Mouse (Mus musculus) fat pad, adult 2 months (tissue): Measurements from ENCODE around the gene Apbb2.

Experiments
- DNase-seq: peaks from one replicate; pipeline ENCODE4 v3.0.0-alpha.2; 2011; ENCODE audit warnings: low read depth, low spot score; ENCODE audit errors: extremely low read depth

Gene Apbb2

DNA sequence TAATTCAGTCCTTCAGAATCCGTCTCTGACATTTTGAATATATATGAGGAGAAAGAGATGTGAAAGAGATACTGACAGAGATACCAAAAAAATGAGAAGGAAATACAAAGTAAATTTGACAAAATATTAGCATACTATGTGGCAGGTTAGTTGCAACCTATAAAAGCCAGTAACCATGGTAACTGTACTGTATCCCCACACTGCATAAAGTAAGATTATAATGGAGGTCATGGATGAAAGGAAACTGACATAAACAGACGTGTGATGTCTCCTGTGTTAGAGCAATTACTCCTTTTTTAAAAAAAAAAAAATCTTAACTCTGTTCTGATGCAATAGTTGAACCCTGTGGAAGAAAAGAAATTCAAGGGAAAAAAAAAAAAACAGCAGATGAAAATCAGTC is 97.3 kb downstream of the Apbb2 start:
- no peak for DNase-seq

DNA sequence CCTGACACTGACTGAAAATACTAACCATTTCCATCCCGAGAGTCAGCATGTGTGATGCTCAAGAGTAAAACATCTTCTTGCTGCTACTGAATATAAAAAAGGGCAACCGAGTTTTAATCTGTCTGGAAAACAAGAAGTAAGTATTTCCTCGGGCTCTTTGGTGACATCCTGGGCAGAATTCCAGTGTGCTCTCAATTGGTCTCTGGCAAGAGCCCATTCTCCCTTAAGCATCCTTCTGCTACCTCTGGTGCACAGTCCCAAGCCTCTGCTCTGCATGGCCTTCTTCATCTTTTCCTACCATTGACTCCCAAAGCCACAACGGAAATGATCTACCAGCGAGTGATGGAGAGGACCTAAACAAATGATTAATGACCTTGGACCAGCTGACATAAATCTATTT is 99.1 kb downstream of the Apbb2 start:
- no peak for DNase-seq

DNA sequence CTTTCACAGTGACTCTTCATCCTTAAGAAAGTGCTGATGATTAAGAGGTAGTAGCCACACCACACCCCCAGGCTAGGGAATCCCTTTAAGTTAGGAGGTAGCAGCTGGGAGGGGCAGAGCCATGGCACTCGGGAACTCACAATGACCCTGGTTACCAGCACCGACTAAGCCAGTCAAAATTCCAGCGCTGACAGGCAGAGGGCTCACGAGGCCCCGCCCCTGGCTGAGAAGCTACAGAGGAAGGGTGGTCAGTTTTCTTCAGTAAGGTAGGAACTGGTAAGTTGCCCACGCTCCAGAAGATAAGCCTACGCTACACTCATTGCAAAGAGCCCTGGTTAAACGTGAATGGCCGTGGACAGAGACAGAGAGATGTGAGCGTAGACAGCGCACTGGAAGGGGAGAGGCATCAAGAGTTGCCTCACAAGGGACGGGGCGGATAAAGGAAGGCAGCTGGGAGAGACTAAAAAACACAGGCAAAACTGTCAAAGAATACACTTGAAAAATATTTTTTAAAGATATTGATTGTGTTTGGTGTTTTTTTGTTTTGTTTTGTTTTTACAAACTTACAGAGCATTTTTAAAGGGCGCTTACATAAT is 100.1 kb downstream of the Apbb2 start:
- no peak for DNase-seq

DNA sequence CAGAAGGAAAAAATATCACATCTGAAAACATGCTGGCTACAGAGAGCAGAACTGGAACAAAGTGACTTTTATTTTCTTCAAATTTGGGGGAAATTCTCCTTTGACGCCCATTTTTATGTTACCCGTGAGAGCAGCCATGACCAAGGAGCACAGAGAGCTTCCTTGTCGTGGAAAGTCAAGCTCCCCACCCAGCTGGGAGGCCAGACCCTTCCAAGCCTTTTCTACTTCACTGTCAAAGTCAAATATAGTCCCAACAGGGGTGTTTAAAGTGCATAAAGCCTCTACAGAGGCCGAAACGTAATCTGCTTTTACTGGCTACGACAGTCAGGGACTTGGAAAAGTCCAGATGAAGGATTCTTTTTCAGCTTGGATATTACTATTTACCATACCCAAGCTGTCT is 101.1 kb downstream of the Apbb2 start:
- DNase-seq, result no peak

DNA sequence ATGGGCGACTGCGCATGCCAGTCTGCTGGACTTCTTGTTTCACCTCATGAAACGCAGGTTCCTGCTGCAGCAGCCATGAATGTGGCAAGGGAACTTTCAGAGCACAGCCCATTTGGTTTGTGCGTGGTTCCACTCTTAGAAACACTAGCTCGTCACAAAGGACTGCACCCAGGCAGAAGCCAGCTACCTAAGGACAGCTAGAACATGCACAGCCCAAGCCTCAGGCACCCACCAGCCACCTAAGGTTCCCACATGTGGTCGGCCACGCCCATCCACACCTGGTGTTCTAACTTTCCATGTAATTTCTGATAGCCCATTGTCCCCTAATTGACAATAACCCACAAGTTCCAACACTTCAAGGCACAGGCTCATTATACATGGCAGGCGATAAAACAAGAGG is 102.3 kb downstream of the Apbb2 start:
- no peak for DNase-seq

DNA sequence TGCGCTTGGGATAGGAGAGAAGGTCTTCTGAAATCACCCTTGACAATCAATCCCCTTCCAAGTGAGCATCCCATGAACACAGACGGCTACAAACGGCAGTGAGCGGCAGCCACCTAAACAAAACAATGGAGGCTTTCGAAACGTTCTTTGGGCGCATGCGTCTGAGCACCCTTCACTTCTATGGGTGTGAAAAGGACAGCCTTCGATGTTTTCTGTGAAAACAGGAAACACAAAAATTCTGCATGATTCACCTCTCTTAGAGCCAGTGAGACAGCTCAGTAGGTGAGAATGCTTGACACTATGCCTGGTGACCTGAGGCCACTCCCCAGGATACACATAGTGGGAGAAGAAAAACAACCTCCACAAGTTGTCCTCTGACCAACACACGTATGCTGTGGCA is 103.3 kb downstream of the Apbb2 start:
- DNase-seq, result no peak

DNA sequence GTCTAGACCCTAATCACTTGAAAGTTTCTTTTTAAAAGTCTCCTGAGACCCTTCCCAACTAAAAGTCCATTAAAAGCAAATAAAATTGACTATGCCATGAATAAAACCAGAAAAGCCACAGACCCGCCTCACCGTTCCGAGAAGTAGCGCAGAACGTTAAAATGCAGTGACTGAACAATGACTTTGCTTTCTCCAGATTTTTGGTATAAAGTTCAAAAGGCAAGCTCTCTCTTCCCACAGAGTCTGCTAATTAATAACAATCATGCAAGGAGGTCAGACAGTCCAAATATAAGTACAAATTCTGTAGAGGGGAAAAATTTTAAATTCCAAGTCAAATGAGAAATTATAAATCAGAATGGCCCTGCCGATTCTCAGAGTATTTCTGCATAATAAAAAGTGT is 103.9 kb downstream of the Apbb2 start:
- DNase-seq, result no peak

DNA sequence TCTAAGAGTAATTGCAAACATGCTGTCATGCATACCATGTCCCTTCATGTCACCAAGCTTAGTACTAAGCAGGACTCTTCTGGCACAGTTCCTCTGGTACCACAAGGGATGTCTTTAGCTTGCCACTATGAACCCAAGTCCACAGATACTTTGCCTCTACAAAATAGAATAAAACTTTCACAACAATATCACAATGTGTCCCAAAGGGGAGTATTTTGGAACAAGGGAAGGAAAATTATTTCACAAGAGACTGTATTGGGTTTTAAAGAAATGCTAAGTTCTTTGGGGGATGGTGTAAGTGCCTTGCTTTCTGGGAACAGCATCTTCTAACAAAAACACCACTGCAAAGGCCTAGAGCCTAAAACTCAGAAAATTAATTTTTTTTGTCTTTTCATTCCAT is 105.2 kb downstream of the Apbb2 start:
- no peak for DNase-seq

DNA sequence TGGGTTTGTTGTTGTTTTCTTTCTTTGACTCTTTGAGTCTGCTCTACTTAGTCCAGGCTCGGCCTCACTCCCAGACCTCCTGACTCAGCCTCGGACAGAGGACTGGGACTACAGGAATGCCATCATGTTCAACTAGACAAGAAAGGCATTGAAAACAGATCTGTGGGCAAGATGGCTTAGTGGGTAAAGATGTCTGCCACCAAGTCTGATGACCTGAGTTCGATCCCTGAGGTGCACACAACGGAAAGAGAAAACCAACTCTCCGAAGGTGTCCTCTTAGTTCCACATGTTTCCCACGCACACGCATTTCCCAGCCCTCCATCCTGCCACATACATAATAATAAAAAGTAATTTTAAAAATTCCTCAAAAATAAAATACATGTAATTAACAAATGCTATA is 106.1 kb downstream of the Apbb2 start:
- DNase-seq, result no peak

DNA sequence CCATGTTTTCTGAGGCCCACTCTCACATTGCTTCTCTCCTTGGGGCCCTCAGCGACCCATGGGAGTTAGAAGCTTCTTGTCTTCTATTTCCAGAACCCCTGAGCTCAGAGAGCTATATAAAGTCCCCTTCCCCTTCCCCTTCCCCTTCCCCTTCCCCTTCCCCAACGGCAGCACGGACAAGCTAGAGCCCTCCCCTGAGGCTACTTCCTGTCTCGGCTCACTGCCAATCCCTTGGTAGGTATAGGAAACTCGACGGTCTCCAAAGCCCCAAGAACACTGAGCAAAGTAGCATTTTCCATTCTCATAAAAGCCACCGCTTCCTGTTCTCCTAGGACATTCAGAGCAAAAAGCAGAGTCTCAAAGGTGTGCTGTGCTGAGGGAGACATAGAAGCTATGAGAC is 107.9 kb downstream of the Apbb2 start:
- no peak for DNase-seq

DNA sequence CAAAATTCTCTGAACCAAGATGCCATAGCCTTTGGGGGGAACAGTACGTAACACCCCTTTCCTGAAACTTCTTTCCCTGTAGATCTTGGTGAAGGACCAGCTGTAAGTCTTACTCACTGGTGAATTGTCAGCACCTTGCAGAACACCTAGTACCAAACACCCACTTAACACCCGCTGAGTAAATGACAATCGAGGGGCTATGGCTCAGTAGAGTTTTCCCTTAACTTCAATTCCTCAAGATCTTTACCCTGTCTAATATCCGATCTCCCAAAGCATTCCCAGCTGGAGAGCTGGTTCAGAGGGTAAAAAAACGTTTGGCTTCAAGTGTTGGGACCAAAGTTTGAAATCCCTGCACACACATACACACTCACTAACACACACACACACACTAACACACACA is 109.4 kb downstream of the Apbb2 start:
- DNase-seq, result no peak

DNA sequence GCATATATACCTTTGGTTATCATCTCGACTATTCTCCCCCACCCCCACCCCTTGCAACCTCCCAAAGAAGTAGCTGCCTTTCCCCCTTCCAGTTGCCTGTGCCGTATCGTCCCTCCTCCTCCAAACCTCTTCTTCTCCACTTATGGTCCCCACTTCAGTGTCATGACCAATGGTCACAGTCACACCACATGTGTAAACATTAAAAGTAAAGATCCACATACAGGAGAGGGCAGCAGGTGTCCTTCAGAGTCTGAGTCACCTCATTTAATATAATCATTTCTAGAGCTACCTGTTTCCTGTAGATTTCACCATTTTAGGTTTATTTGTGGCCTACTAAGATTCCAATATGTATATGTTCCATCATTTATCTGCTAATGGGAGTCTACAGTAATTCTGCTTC is 113.0 kb downstream of the Apbb2 start:
- DNase-seq, result no peak

DNA sequence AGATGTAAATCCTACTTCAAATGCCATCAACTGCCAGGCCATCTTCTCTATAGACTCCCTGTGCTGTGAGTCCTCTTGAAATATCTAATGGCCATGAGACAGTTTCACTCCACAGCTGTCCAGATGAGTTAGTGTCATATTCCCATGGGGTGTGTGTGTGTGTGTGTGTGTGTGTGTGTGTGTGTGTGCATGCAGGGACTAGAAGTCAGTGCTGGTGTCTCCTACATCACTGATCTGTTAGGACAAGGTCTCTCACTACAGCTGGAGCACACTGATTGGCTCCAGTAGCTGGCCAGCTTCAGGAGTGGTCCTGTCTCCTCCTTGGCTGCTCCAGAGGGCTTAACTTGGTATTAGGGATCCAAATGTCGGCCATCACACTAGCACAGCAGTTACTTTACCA is 113.5 kb downstream of the Apbb2 start:
- DNase-seq, result no peak

DNA sequence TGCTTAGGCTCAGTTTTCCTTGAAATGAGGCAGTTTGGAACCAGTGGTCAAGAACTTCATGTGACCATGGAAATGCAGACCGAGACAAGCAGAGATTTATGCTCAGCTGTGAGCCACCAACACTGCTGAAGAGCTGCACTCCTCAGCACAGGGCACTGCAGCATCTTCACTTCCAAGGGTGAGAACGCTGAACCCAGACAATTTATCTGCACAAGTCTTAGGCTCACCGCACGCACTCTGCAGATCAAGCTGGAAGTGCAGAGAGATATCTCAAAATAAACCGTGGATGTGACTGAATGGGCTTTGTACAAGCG is 114.2 kb downstream of the Apbb2 start:
- DNase-seq, result no peak

DNA sequence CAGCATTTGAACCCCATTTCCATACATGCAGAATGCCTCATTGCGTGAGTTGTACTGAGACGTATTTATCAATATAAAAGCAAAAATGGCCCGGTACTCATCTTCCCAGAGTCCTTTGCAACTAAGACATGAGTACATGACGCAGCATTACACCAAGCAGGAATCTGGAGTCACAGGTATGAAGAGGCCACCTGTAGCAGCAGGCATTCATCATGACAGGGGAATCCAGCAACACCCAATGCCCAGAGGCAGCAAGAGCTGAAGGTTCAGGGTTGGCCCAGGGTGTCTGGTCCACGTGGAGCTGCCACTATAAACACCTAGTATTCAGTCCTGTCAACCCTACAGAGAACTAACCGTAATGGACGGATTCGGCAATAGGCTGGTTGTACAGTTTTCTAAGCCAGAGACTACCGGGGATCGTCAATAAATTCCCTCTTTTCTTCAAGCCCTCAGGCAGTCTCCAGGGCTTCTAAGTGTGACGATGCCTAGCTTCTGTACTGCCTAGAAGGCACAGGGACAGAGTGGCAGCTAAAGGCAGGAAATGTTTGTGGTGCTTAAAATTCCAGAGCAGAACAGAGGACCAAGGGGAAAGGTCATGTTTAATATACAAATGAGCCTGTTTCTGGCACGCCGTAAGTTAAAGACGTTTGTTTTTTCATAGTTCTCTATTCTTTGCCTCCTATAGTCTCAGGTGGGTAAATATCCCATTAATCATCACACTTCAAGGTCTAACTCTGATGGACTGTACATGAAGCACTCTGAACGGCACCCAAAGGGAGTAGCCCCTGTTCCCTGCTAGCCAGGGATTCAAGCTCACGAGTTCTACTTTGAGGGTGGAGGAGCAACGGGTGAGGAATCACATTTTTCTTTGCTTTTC is 114.8 kb downstream of the Apbb2 start:
- DNase-seq, result no peak

DNA sequence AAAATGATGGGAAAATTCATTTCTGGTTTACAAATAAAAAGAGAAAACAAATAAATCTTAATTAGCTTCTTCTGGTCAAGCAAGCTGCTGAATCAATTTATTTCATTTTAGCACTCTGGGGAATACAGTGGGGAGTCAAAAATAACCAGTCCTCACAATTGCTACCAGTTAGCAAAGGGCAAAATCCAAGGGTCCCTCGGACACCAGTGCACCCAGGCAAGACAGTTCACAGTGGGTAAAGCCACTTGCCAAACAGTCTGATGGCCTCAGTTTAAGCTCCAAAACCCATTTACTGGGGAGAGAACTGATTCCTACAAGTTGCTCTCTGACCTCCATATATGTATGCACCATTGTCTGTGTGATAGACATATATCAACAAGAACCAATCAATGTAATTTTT is 115.6 kb downstream of the Apbb2 start:
- DNase-seq, result no peak

DNA sequence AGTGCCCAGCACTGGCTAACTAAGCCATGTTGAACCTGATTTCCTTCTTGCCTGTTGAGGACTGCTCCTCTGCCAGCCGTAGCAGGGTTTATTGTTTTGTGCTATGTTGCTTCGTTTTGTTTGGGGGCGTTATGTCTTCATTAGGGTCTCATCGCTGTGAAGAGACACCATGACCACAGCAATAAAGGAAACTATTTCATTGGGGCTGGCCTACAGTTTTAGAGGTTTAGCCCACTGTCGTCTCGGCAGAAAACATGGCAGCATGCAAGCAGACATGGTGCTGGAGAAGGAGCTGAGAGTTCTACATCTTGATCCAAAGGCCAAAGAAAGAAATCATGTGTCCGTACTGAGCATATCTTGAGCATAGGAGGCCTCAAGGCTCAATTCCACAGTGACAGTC is 119.0 kb downstream of the Apbb2 start:
- no peak for DNase-seq

DNA sequence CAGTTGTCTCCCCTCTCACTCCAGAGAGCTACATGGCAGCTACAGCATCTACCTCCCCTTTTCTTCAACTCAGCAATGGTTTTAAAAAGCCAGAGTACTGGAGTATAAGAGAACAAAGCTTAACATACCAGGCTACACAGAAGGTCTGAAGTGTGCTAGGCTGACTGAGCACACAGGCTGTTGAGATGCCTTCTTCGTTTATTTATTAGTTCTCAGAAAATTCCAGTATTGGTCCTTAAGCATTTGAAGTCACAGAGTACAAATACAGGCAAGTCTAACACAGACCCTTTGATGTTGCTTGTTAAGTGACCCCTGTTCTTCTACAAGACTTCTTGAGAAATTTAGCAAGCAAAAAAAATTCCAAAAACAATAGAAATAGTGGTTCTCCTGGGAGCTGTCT is 120.4 kb downstream of the Apbb2 start:
- DNase-seq, result no peak

DNA sequence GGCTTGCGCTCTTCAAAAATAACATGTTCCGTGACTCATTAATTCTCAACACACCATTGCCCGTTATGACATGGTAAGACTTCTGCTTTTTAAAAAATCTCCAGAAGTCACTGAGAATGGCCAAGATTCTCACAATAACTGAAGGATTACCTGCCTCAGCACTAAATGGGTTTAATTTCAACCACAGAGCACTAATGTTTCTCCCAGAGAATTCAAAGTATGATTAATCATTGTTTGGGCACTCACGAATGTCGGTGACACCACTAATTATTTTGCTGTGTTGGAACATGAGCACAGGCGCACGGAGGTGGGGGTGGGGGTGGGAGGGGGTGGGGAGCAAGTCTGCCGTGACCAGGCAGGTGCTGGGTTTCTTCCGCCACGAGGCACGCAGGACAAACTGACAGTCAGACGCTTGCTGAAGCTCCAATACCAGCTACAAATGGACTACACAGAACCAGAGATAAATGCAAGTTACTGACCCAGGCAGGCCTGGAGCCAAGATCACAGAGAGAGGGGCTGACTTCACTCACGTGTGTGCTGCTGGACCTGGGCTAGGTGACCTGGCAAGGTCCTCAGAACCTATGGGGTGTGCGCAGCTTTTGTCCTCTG is 121.0 kb downstream of the Apbb2 start:
- DNase-seq, result no peak

DNA sequence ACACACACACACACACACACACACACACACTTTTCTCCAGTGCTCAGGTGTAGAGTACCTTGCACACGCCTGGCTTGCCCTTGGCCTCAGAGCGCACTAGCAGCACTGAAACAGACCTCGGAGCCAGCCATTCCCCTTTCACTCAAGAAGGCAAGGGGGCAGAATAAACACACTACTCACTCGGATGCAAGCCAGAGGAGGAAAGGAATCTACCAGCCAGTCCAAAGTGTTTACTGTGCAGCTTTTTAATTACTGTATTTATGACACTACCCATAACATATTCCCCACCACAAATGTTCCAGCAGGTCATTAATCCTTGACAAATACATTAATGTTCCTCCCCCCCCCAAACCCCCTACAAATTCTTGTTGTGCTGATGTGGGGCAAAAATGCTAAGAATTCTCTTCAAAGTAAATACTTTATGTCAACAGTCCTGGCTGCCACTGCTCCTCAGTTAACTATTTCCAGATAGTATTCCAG is 121.7 kb downstream of the Apbb2 start:
- no peak for DNase-seq

DNA sequence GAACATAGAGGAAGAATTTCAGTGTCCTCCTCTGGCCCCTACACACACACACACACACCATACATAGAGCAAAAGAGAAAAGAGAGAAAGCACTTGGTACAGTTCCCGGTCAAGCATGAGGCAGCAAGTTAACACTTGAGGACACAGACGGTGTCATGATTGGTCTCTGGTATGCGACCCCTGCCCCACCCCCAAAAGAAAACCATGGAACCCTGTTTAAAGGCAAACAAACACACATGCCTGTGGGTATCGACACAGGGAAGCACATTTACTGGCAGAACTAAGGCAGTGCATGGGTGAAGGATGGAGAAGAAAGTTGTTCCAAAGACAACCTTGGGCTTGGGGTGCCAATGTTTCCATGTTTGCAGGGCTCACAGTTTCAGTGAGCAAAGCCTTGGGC is 123.9 kb downstream of the Apbb2 start:
- DNase-seq, result no peak

DNA sequence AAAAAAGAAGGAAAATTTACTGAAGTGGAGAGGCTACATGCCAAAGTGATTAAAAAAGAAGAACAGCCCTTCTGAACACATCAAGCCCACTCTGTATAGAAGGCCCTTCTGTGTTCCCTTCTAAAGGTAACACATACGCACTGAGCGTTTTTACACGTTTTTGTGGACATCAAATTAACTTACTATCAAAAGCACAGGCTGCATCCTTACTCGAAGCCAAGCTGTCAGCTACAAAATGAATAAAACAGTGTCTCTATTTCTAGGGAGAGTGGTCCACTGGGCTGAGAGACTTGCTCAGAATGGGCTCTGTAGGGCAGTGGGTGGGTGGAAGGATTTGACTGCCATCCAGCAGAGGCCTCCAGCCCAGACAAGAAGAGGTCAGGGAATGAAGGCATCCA is 126.0 kb downstream of the Apbb2 start:
- no peak for DNase-seq
